Mouse (Mus musculus) midbrain, embryonic 14.5 days (tissue): ENCODE measurements around the gene Cyb5r3. TPM values are rescaled to one million over a fixed set of nuclear protein-coding genes. Genes with fewer than 3 reads are reported as not detected.
"Not testable (repeated sequence)": the region's sequence is repeated elsewhere in the genome, so short reads cannot be mapped to it uniquely, and the experiment has no call there.

Source experiments
- ATAC-seq: fragments of 200-750 bp; cut with Nextera tagmentation; 2 replicates; pipeline ENCODE4 v1.8.0; 2017; ENCODE audit warnings: moderate number of reproducible peaks, moderate library complexity; ENCODE audit not compliant: low FRiP score, low TSS enrichment
- DNase-seq: peaks from one replicate; pipeline ENCODE4 v3.0.0-alpha.2; 2015
- H3K27ac ChIP-seq: fragments of 300-500 bp; sonication (generic); replicated peaks from 2 replicates; pipeline ENCODE4 v1.5.1; 2014; ENCODE audit warnings: mild to moderate bottlenecking, low read depth, low read length, moderate library complexity
- H3K27me3 ChIP-seq: fragments of 300-500 bp; sonication (generic); 2 replicates; pipeline ENCODE4 v1.6.1; 2014; ENCODE audit warnings: low read length, control low read depth, mixed read lengths; ENCODE audit not compliant: control insufficient read depth, insufficient read depth
- H3K36me3 ChIP-seq: fragments of 300-500 bp; sonication (generic); 2 replicates; pipeline ENCODE4 v1.6.1; 2014; ENCODE audit warnings: low read length, control low read depth; ENCODE audit not compliant: control insufficient read depth, insufficient read depth
- H3K4me1 ChIP-seq: fragments of 300-500 bp; sonication (generic); 2 replicates; pipeline ENCODE4 v1.6.1; 2014; ENCODE audit warnings: mild to moderate bottlenecking, antibody characterized with exemption, low read length, control low read depth; ENCODE audit not compliant: control insufficient read depth, insufficient read depth
- H3K4me2 ChIP-seq: fragments of 300-500 bp; sonication (generic); 2 replicates; pipeline ENCODE4 v1.6.1; 2014; ENCODE audit warnings: mild to moderate bottlenecking, low read length, moderate library complexity
- H3K4me3 ChIP-seq: fragments of 300-500 bp; sonication (generic); replicated peaks from 2 replicates; pipeline ENCODE4 v1.5.1; 2014; ENCODE audit warnings: low read depth, low read length
- H3K9ac ChIP-seq: fragments of 300-500 bp; sonication (generic); replicated peaks from 2 replicates; pipeline ENCODE4 v1.6.1; 2014; ENCODE audit warnings: mild to moderate bottlenecking, low read length, moderate library complexity
- H3K9me3 ChIP-seq: fragments of 300-500 bp; sonication (generic); 2 replicates; pipeline ENCODE4 v1.6.1; 2016; ENCODE audit warnings: low read length, control low read depth, mixed read lengths; ENCODE audit not compliant: control insufficient read depth
- WGBS: fragments of 180-500 bp; shearing (Covaris S2); extraction: QIAGEN DNeasy Blood & Tissue Kit; methylation state at CpG from one replicate; pipeline ENCODE4 v1.1.7; 2014; 5-methylcytosine and 5-hydroxymethylcytosine counted together
- polyA plus RNA-seq: library from polyadenylated mRNA; unstranded; fragments of >200 nt; fragmentation: Nextera tagmentation; extraction: Ambion mirVana; gene quantifications from 2 replicates; pipeline ENCODE4 v1.2.1, GENCODE M21; 2014

The Cyb5r3 gene
- polyA plus RNA-seq, 1 experiment from 2014 or later, result 107 TPM

DNA sequence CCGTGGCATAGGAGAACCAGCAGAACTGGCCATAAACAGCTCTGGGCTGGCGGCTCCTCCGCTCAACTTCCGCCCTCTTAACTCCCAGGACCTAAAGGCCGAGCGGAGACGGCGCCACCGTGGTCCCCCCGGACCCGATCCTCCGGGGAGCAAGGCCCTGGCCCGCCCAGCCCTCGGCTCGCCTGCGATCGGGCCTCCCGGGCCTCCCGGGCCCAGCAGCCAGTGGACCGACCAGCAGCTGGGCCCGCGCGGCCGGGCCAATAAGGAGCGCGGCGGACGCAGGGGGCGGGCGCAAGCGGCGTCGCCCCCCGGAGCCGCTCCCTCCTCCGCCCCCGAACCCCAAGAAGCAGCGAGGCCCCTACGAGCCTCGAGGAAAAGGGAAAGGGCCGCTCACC lies 23.6 kb downstream of the Cyb5r3 start:
- DNase-seq, result no peak
- WGBS, result under 1% methylated on average over 39 of the region's 41 CpGs
- peaks cover 11% of the 10 kb centered on the region for H3K36me3 ChIP-seq
- H3K27me3 ChIP-seq, result no peaks in the 10 kb centered on the region
- peak overlapping the region; percentile 97 for H3K4me3 ChIP-seq
- peaks cover 9% of the 10 kb centered on the region for H3K4me1 ChIP-seq
- H3K27ac ChIP-seq, result peak overlapping the region; percentile 99
- peak; percentile 81 for ATAC-seq
- peak overlapping the region; percentile 87 for H3K9ac ChIP-seq
- H3K9me3 ChIP-seq, result no peaks in the 10 kb centered on the region
- peak overlapping the region; percentile 88 for H3K4me2 ChIP-seq

DNA sequence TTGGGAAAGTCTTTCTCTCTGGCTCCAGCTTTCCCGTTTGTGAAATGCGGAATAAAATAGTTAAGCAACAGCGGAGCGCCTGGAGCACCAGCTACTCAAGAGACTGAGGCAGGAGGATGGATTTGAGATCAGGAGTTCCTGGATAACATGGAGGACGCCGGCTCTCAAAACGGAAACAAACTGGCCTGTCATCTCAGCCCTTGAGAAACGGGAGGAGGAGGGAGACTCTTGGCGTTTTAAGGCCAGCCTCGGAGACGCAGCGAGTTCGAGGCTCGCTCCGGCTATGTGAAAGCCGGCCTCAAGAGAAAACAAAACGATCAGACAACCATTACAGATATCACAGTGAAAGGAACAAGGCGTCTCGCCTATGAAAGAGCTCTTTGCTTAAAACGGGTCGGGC lies 24.0 kb downstream of the Cyb5r3 start:
- peak overlapping the region; percentile 99 for H3K27ac ChIP-seq
- no peaks in the 10 kb centered on the region for H3K27me3 ChIP-seq
- DNase-seq (no peak), ATAC-seq (no peak)
- H3K4me1 ChIP-seq, result peaks cover 9% of the 10 kb centered on the region
- peak overlapping the region; percentile 97 for H3K4me3 ChIP-seq
- H3K36me3 ChIP-seq, result peaks cover 9% of the 10 kb centered on the region
- H3K4me2 ChIP-seq, result peak overlapping the region; percentile 88
- 3% methylated on average over 21 of the region's 21 CpGs for WGBS
- H3K9me3 ChIP-seq, result no peaks in the 10 kb centered on the region
- peak overlapping the region; percentile 87 for H3K9ac ChIP-seq

DNA sequence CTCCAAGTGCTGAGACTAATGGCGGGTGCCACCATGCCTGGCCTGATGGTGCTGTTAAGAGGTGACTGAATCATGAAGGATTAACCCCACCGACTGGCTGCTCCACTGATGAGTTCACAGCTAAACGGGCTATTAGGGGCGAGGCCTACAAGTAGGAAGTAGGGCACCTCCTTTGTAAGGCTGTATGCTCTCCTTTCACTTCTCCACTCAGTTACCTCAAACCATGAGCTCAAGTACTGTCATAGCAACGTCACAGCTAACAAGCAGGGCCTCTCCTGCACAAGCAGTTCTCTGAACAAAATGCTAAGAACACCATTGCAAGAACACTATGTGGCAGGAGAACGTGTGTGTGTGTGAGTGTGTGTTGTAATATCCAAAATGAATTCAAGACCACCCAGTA lies 26.9 kb downstream of the Cyb5r3 start:
- H3K9me3 ChIP-seq, result no peaks in the 10 kb centered on the region
- no peak for DNase-seq
- H3K27me3 ChIP-seq, result no peaks in the 10 kb centered on the region
- no peak overlapping the region for H3K27ac ChIP-seq
- peaks cover 17% of the 10 kb centered on the region for H3K4me1 ChIP-seq
- 93% methylated on average over 6 of the region's 6 CpGs for WGBS
- no peak overlapping the region for H3K4me3 ChIP-seq
- no peak overlapping the region for H3K9ac ChIP-seq
- no peak overlapping the region for H3K4me2 ChIP-seq
- no peak for ATAC-seq
- H3K36me3 ChIP-seq, result peaks cover 7% of the 10 kb centered on the region

DNA sequence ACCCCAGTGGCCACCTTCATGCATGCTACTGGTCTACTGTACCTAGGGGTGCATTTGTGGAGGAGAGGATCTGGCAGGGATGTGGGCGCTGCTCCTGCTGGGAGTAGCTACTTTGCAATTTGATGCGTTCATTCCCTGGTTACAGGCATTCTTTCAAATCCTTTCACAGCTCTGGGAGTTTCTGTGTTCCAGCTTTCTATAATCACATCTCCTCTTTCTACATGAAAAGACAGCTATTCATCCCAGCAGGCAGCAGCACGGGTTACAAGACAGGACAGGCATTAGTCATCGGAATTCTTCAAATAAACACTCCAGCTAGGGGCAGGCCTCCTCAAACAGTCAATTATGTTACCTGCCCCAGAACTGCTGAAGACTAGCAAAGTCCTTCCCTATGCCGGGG lies 29.5 kb downstream of the Cyb5r3 start:
- H3K9ac ChIP-seq, result no peak overlapping the region
- H3K27me3 ChIP-seq, result no peaks in the 10 kb centered on the region
- H3K4me2 ChIP-seq, result no peak overlapping the region
- no peaks in the 10 kb centered on the region for H3K9me3 ChIP-seq
- DNase-seq (peak; percentile 10), ATAC-seq (no peak)
- no peak overlapping the region for H3K4me3 ChIP-seq
- peaks cover 16% of the 10 kb centered on the region for H3K36me3 ChIP-seq
- 0 out of 2 replicates have a peak overlapping the region, but pooled peaks have one; percentile 41 for H3K27ac ChIP-seq
- WGBS, result 36% methylated on average over 5 of the region's 5 CpGs
- peaks cover 11% of the 10 kb centered on the region for H3K4me1 ChIP-seq

DNA sequence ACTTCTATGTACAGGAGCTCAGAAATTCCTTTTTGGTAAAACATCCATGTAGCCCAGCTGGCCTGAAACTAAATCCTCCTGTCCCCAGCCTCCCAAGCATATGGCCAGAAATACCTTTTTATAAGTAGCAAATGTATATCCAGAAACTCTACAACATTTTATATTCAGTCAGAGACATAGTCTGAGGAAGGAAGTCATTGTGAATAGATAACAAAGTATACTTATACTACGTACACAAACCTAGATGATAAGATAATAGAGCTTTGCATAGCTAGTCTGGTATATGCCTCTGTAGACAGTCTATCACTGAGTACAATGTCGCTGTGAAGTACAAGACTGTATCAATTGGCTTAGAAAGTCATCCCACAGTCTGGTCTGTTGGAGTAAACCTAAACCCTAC lies 36.7 kb downstream of the Cyb5r3 start:
- no peak overlapping the region for H3K4me3 ChIP-seq
- peaks cover 79% of the 10 kb centered on the region for H3K36me3 ChIP-seq
- 96% methylated on average over 2 of the region's 2 CpGs for WGBS

DNA sequence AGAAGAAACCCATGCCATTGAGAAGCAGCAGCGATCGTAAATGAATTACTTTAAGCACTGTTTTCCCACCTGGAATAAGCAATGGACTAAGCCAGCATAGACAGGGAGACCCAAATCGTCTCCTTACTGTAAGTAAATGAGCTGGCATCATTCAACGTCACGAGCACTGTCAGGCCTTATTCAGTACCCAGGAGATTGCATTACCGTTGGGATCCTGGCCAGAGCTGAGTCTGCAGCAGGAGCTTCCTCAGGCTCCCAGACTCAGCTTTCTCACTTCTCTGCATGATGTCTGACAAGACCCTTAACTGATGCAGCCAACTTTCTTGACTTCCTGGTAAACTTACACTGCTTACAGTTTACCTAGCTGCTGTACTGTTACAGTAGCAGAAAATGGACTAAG lies 37.7 kb downstream of the Cyb5r3 start:
- H3K27me3 ChIP-seq, result no peaks in the 10 kb centered on the region
- H3K9me3 ChIP-seq, result no peaks in the 10 kb centered on the region
- no peak overlapping the region for H3K27ac ChIP-seq
- no peak for DNase-seq
- H3K9ac ChIP-seq, result no peak overlapping the region
- peaks cover 88% of the 10 kb centered on the region for H3K36me3 ChIP-seq
- no peak overlapping the region for H3K4me3 ChIP-seq
- H3K4me1 ChIP-seq, result no peaks in the 10 kb centered on the region
- H3K4me2 ChIP-seq, result no peak overlapping the region
- 92% methylated on average over 6 of the region's 6 CpGs for WGBS
- no peak for ATAC-seq

More for the DNA sequence above, 36.7 kb downstream of the Cyb5r3 start:
- no peaks in the 10 kb centered on the region for H3K27me3 ChIP-seq
- no peaks in the 10 kb centered on the region for H3K4me1 ChIP-seq
- DNase-seq (no peak), ATAC-seq (no peak)
- no peaks in the 10 kb centered on the region for H3K9me3 ChIP-seq
- H3K27ac ChIP-seq, result no peak overlapping the region
- no peak overlapping the region for H3K9ac ChIP-seq
- H3K4me2 ChIP-seq, result no peak overlapping the region

DNA sequence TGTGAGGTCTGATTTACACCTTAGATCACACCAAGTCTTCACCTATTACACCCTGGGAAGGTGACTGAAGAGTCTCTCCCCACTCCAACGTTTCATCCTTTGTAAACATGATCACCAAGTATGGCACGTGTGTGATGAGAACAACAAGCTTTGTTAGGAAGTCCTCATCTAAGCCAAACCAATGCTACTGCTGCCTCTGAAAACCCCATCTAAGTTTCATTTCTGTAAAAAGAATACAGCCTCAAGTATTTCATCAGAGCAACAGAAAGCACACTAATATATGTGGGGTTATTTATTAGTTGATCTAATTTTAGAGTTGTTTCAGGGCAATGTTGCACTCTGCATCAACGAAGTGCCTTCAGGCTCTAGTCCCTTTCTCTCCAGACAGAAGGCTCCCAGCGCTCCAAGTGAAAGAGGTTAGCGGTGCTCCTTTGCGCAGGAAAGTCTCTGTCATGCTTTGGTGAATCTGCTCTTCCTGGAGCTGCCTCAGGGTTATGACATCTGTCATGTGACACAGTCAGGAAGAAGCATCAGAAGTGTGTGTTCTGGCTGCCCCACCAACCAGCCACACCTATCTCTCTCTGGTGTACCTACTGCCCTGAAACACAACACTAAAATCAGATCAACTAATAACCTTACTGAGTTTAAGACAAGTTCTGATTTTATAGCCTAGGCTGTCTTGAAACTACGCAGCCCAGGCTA lies 42.7 kb downstream of the Cyb5r3 start:
- Histone ChIP-seq H3K27me3 (no peaks in the 10 kb centered on the region), H3K4me3 (no peak overlapping the region), H3K9me3 (no peaks in the 10 kb centered on the region), H3K4me1 (no peaks in the 10 kb centered on the region), H3K27ac (no peak overlapping the region), H3K9ac (no peak overlapping the region), H3K4me2 (no peak overlapping the region), H3K36me3 (peaks cover 93% of the 10 kb centered on the region)
- 93% methylated on average over 7 of the region's 7 CpGs for whole genome bisulfite sequencing
- ATAC-seq (no peak), DNase-seq (no peak)

DNA sequence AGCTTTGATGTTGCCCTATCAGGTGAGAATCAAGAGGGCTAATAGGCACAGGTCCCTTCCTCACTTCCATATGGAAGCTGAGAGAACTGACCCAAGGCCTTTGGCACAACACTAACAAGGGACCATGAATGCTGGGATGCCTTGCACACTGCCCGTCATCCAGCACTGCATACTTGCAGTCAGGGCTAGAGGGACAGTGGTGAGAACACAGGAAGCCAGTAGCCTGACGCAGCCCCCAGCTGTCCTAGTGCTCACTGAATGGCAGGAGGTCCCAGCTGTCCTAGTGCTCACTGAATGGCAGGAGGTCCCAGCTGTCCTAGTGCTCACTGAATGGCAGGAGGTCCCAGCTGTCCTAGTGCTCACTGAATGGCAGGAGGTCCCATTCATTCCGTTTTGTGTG lies 45.4 kb downstream of the Cyb5r3 start:
- not testable (repeated sequence) for DNase-seq, H3K27me3 ChIP-seq, H3K4me1 ChIP-seq, ATAC-seq, H3K9ac ChIP-seq, H3K27ac ChIP-seq, H3K4me3 ChIP-seq, H3K4me2 ChIP-seq, H3K9me3 ChIP-seq
- WGBS, result 47% methylated on average over 3 of the region's 3 CpGs
- peaks cover 67% of the 10 kb centered on the region for H3K36me3 ChIP-seq

DNA sequence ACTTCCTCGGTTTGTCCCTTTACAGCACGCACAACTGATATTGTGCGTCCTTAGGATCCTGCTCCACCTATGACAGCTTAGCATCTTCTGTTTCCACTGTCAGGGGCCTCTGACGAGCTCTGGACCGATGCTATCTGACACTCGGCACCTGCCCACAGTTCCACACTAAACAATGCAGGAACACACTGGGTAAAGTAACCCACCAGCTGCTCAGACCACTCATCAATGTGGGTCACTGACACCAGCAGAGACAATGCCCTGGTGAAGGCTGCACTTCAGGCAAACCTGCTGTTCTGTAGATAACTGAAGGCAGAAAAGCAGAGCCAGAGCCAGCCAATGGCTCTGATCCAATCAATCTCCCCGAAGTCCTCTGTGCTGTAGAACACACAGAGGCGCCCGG lies 45.8 kb downstream of the Cyb5r3 start:
- Histone ChIP-seq H3K4me2 (no peak overlapping the region), H3K9ac (no peak overlapping the region), H3K4me1 (peaks cover 2% of the 10 kb centered on the region), H3K4me3 (no peak overlapping the region), H3K27me3 (no peaks in the 10 kb centered on the region), H3K27ac (no peak overlapping the region), H3K9me3 (no peaks in the 10 kb centered on the region), H3K36me3 (peaks cover 62% of the 10 kb centered on the region)
- no peak for DNase-seq
- no peak for ATAC-seq
- 83% methylated on average over 9 of the region's 9 CpGs for WGBS
